Mouse (Mus musculus) left cerebral cortex, postnatal 10 days (tissue): ENCODE results near the gene Tnrc18. TPM values are rescaled to one million over a fixed set of nuclear protein-coding genes. Genes with fewer than 3 reads are reported as not detected.

Experiments
- DNase-seq, 2 experiments: peaks; one replicate each; pipeline ENCODE4 v3.0.0; 2021 to 2022; ENCODE audit warnings: low spot score in 2 of 2, mixed read lengths in 1 of 2; ENCODE audit errors: extremely low spot score in 1 of 2
- intact Hi-C: fragments of 180-260 bp; cut with DNase I; formaldehyde crosslinking; loops from one replicate; pipeline ENCODE4 v1.15.1; 2025
- total RNA-seq, 2 experiments: library from RNA; stranded (reverse); gene quantifications; 2 replicates each; pipeline ENCODE4 v1.2.3; 2021

Gene Tnrc18
- total RNA-seq, 2 experiments from 2014 or later, result 166 to 177 TPM

DNA sequence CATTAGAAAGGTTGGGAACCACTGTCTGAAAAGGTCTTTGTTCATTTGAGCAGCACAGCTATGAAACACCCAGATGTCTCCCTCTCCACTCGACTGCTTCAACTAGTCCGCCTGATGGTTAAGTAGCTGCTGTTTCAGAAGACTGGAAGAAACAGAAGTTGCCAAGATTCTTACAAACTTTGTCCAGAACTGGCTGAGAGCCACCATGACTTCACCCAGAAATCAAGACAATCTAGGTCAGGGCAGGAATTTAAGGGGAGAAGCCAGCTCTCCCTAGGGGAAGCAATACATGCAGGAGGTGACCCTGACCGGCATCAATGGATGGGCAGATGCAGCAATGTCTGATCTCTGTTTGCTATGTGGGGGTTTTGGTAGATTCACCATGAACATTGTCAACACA lies 135.6 kb downstream of the Tnrc18 start:
- intact Hi-C loops, result no loop called here
- no peak for DNase-seq

DNA sequence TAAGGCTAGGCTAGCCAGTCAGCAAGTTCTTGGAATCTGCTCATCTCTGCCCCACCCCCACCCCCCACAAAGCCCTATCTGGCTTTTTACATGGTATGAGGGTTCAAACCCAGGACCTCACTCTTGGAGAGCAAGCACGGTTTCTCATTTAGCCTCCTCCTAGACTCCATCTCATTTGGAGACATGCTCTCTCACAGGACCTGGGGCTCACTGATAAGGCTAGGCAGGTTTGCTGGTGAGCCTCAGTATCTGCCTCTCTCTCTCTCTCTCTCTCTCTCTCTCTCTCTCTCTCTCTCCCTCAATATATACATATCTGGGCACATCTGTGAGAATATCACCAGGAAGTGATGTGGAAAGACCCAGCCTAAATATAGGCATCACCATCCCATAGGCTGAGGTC lies 138.4 kb downstream of the Tnrc18 start:
- DNase-seq, result no peak
- intact Hi-C loops, result no loop called here

DNA sequence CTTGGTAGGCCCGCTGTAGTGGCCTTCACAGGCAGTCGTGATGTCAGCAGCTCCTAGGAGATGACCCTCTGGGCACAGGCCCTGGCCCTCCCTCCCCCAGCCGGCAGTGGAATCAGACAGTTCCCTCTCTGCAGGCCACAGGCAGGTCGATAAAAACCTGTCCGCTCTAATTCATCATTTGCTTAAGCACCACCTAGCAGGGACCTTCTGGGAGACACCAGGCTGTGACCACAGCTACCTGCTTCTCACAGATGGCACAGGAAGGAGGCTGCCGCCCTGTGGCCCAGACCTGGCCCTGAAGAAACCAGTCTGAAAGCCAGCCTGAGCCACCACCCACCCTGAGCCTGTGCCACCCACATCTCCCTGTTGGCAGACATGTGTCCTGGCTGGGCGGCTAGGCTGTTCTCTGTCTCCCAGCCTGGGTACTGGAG lies 139.3 kb downstream of the Tnrc18 start:
- intact Hi-C loops, result no loop called here
- no peak for DNase-seq

Other genes with a start within 250 kb of the Tnrc18 start
- gene Mmd2, start 208.9 kb downstream of the Tnrc18 start, total RNA-seq, result 100 to 1,000 TPM; 119 to 123 TPM
- 10 to 100 TPM; 79.9 to 87.7 TPM for gene Wipi2, start 190.0 kb downstream of the Tnrc18 start, total RNA-seq
- 10 to 100 TPM; 64.9 to 77.5 TPM for gene Slc29a4, start 125.2 kb downstream of the Tnrc18 start, total RNA-seq
- gene Fbxl18, start 77.8 kb upstream of the Tnrc18 start, total RNA-seq, result 10 to 100 TPM; 32.3 to 34.8 TPM
- gene Actb, start 89.1 kb upstream of the Tnrc18 start, total RNA-seq, result 1,000 to 10,000 TPM; 3,611 to 3,673 TPM
- 100 to 1,000 TPM; 442 to 448 TPM for gene Fscn1, start 142.7 kb upstream of the Tnrc18 start, total RNA-seq